In genomic region chr1:89927061-89927661, GRCm38 (mm10) we compare ENCODE assay signal across 8 mouse cellular contexts. TPM values are rescaled to one million over a fixed set of nuclear protein-coding genes. Genes with fewer than 3 reads are reported as not detected.
DNase-seq lines count a peak whose midpoint lies in the region; ATAC-seq and TF ChIP-seq lines count a peak whose summit lies in the region.

No protein-coding gene starts in this region.

- intact Hi-C loops in left cerebral cortex, postnatal 4 days (cut with DNase I), result no loop called here
- intact Hi-C loops in gastrocnemius, postnatal 14 days (cut with DNase I; ENCODE audit: low total_unique reads), result no loop called here

- no peaks in the 10 kb centered on the region for H3K9me3 ChIP-seq in lung, embryonic 14.5 days (ENCODE audit: low read depth, low read length)
- no peaks in the 10 kb centered on the region for H3K9me3 ChIP-seq in forebrain, embryonic 14.5 days (replicated peaks; ENCODE audit: control insufficient read depth, low read length)
- H3K9me3 ChIP-seq in liver, embryonic 12.5 days (replicated peaks), result no peaks in the 10 kb centered on the region
- H3K9me3 ChIP-seq in stomach, embryonic 14.5 days (ENCODE audit: control insufficient read depth, low read depth, low read length), result no peaks in the 10 kb centered on the region

- peaks cover 99% of the 10 kb centered on the region for H3K27me3 ChIP-seq in lung, embryonic 14.5 days (ENCODE audit: insufficient read depth, low read length)
- peaks cover 98% of the 10 kb centered on the region for H3K27me3 ChIP-seq in forebrain, embryonic 14.5 days (replicated peaks; ENCODE audit: control insufficient read depth, insufficient read depth, low read length)
- peaks cover 100% of the 10 kb centered on the region for H3K27me3 ChIP-seq in liver, embryonic 12.5 days (replicated peaks)
- H3K27me3 ChIP-seq in stomach, embryonic 14.5 days (ENCODE audit: control insufficient read depth, insufficient read depth, low read length), result peaks cover 85% of the 10 kb centered on the region

- H3K4me3 ChIP-seq in lung, embryonic 14.5 days (ENCODE audit: low read depth, low read length), result peak overlapping the region; percentile 33
- H3K4me3 ChIP-seq in forebrain, embryonic 14.5 days (ENCODE audit: low read depth, low read length), result peak overlapping the region; percentile 5
- peak overlapping the region; percentile 33 for H3K4me3 ChIP-seq in liver, embryonic 12.5 days
- H3K4me3 ChIP-seq in stomach, embryonic 14.5 days (ENCODE audit: low read depth, low read length), result peak overlapping the region; percentile 25

- no peaks in the 10 kb centered on the region for H3K36me3 ChIP-seq in lung, embryonic 14.5 days (ENCODE audit: insufficient read depth)
- H3K36me3 ChIP-seq in forebrain, embryonic 14.5 days (ENCODE audit: control insufficient read depth, insufficient read depth, low read length), result no peaks in the 10 kb centered on the region
- H3K36me3 ChIP-seq in liver, embryonic 12.5 days, result no peaks in the 10 kb centered on the region
- H3K36me3 ChIP-seq in stomach, embryonic 14.5 days (ENCODE audit: control insufficient read depth, insufficient read depth, low read length), result no peaks in the 10 kb centered on the region

- TF ChIP-seq CTCF in lung, embryonic 14.5 days (IDR thresholded peaks at IDR 0.05; ENCODE audit: low read depth), result no peak

- peak overlapping the region; percentile 54 for H3K4me2 ChIP-seq in lung, embryonic 14.5 days
- H3K4me2 ChIP-seq in forebrain, embryonic 14.5 days (ENCODE audit: low read length), result peak overlapping the region; percentile 28
- H3K4me2 ChIP-seq in liver, embryonic 12.5 days, result peak overlapping the region; percentile 57
- peak overlapping the region; percentile 53 for H3K4me2 ChIP-seq in stomach, embryonic 14.5 days (replicated peaks; ENCODE audit: low read depth, low read length)

- WGBS in lung, embryonic 14.5 days, result 2% methylated on average over 36 of the region's 36 CpGs
- 1% methylated on average over 36 of the region's 36 CpGs for WGBS in forebrain, embryonic 14.5 days
- 2% methylated on average over 36 of the region's 36 CpGs for WGBS in liver, embryonic 12.5 days (ENCODE audit: insufficient replicate concordance)
- 4% methylated on average over 36 of the region's 36 CpGs for whole genome bisulfite sequencing in stomach, embryonic 14.5 days

- H3K4me1 ChIP-seq in lung, embryonic 14.5 days (ENCODE audit: insufficient read depth), result peaks cover 5% of the 10 kb centered on the region; the same call in 1 of the 2 replicates
- peaks cover 13% of the 10 kb centered on the region for H3K4me1 ChIP-seq in forebrain, embryonic 14.5 days (ENCODE audit: control insufficient read depth, insufficient read depth, low read length)
- peaks cover 36% of the 10 kb centered on the region for H3K4me1 ChIP-seq in liver, embryonic 12.5 days
- peaks cover 23% of the 10 kb centered on the region; the same call in 1 of the 2 replicates for H3K4me1 ChIP-seq in stomach, embryonic 14.5 days (ENCODE audit: control insufficient read depth, insufficient read depth, low read length)

- H3K9ac ChIP-seq in lung, embryonic 14.5 days, result no peak overlapping the region
- H3K9ac ChIP-seq in forebrain, embryonic 14.5 days (ENCODE audit: low read length), result no peak overlapping the region; the same call in 1 of the 2 replicates
- no peak overlapping the region for H3K9ac ChIP-seq in liver, embryonic 12.5 days
- H3K9ac ChIP-seq in stomach, embryonic 14.5 days (replicated peaks; ENCODE audit: low read depth, low read length), result no peak overlapping the region

- ATAC-seq in lung, embryonic 14.5 days (ENCODE audit: insufficient read depth), result no peak
- no peak for ATAC-seq in forebrain, embryonic 14.5 days
- ATAC-seq in liver, embryonic 12.5 days, result no peak
- no peak for ATAC-seq in stomach, embryonic 14.5 days (ENCODE audit: insufficient number of reproducible peaks, insufficient read depth, low FRiP score, low read depth)

- DNase-seq in lung, embryonic 14.5 days, result no peak
- no peak for DNase-seq in lung, adult 18-20 months
- peak; percentile 14 for DNase-seq in forebrain, embryonic 14.5 days (ENCODE audit: low spot score)
- DNase-seq in gastrocnemius, postnatal 25 days, result no peak
- DNase-seq in left cerebral cortex, postnatal 4 days, result no peak
- no peak for DNase-seq in gastrocnemius, postnatal 14 days

- H3K27ac ChIP-seq in lung, embryonic 14.5 days (ENCODE audit: low read depth), result no peak overlapping the region
- H3K27ac ChIP-seq in forebrain, embryonic 14.5 days (ENCODE audit: low read depth, low read length), result no peak overlapping the region
- H3K27ac ChIP-seq in liver, embryonic 12.5 days, result no peak overlapping the region
- H3K27ac ChIP-seq in stomach, embryonic 14.5 days (ENCODE audit: low read length), result no peak overlapping the region

RNA-seq across cellular contexts. Expression of gene Gbx2, which starts 3.8 kb away (rescaled TPM):
- 0.11 and 0.17 TPM in 2 replicates for polyA plus RNA-seq in lung, embryonic 14.5 days (2014; fragmentation: Nextera tagmentation; extraction: Ambion mirVana)
- 20.3 and 20.7 TPM in 2 replicates for polyA plus RNA-seq in forebrain, embryonic 14.5 days (2014; fragmentation: Nextera tagmentation; extraction: Ambion mirVana)
- 1.7 and 2.0 TPM in 2 replicates for polyA plus RNA-seq in liver, embryonic 12.5 days (2016; fragmentation: Nextera tagmentation; extraction: Ambion mirVana)
- 0.35 TPM in 1 of 2 replicates, not detected in the other for polyA plus RNA-seq in stomach, embryonic 14.5 days (2014; fragmentation: Nextera tagmentation; extraction: Ambion mirVana)
- under 1 TPM in 1 of 2 experiments, not detected in 1; 0.23 TPM for total RNA-seq in gastrocnemius, postnatal 25 days (2021)
- total RNA-seq in left cerebral cortex, postnatal 4 days (2021), result under 1 TPM; 0.28 to 0.95 TPM
- total RNA-seq in gastrocnemius, postnatal 14 days (2021), result not detected
